Mouse (Mus musculus) limb, embryonic 14.5 days (tissue): Measurements from ENCODE around the gene Babam2. TPM values are rescaled to one million over a fixed set of nuclear protein-coding genes. Genes with fewer than 3 reads are reported as not detected.

Experiments
- ATAC-seq: fragments of 200-750 bp; cut with Nextera tagmentation; 2 replicates; pipeline ENCODE4 v1.8.0; 2017; ENCODE audit warnings: low read depth, moderate number of reproducible peaks, moderate TSS enrichment; ENCODE audit not compliant: low FRiP score
- DNase-seq: peaks from one replicate; pipeline ENCODE4 v3.0.0-alpha.2; 2015; ENCODE audit warnings: low spot score
- H3K27ac ChIP-seq: fragments of 300-500 bp; sonication (generic); replicated peaks from 2 replicates; pipeline ENCODE4 v1.5.1; 2014; ENCODE audit warnings: low read depth, mild to moderate bottlenecking, low read length, moderate library complexity, mixed read lengths
- H3K27me3 ChIP-seq: fragments of 300-500 bp; sonication (generic); 2 replicates; pipeline ENCODE4 v1.6.1; 2014; ENCODE audit warnings: low read length, mixed read lengths; ENCODE audit not compliant: control insufficient read depth, insufficient read depth
- H3K36me3 ChIP-seq: fragments of 300-500 bp; sonication (generic); 2 replicates; pipeline ENCODE4 v1.6.1; 2014; ENCODE audit warnings: mild to moderate bottlenecking, low read length, moderate library complexity, mixed read lengths; ENCODE audit not compliant: control insufficient read depth, insufficient read depth
- H3K4me1 ChIP-seq: fragments of 300-500 bp; sonication (generic); 2 replicates; pipeline ENCODE4 v1.6.1; 2014; ENCODE audit warnings: antibody characterized with exemption, low read length, mixed read lengths; ENCODE audit not compliant: control insufficient read depth, insufficient read depth
- H3K4me2 ChIP-seq: fragments of 300-500 bp; sonication (generic); replicated peaks from 2 replicates; pipeline ENCODE4 v1.6.1; 2014; ENCODE audit warnings: low read depth, mild to moderate bottlenecking, low read length, moderate library complexity; ENCODE audit not compliant: severe bottlenecking
- H3K4me3 ChIP-seq: fragments of 300-500 bp; sonication (generic); replicated peaks from 2 replicates; pipeline ENCODE4 v1.5.1; 2014; ENCODE audit warnings: low read length
- H3K9ac ChIP-seq: fragments of 300-500 bp; sonication (generic); 2 replicates; pipeline ENCODE4 v1.6.1; 2014; ENCODE audit warnings: mild to moderate bottlenecking, low read depth, low read length, moderate library complexity; ENCODE audit not compliant: severe bottlenecking
- H3K9me3 ChIP-seq: fragments of 300-500 bp; sonication (generic); 2 replicates; pipeline ENCODE4 v1.6.1; 2016; ENCODE audit warnings: low read length; ENCODE audit not compliant: control insufficient read depth
- POLR2A ChIP-seq: fragments of 200-500 bp; IDR thresholded peaks from 2 replicates; pipeline ENCODE4 v1.8.0; 2012; ENCODE audit warnings: inconsistent platforms, mild to moderate bottlenecking, moderate library complexity, borderline replicate concordance; ENCODE audit not compliant: insufficient read depth, insufficient read length; ENCODE audit errors: extremely low read depth
- WGBS: fragments of 180-500 bp; shearing (Covaris S2); extraction: QIAGEN DNeasy Blood & Tissue Kit; methylation state at CpG from one replicate; pipeline ENCODE4 v1.1.7; 2014; 5-methylcytosine and 5-hydroxymethylcytosine counted together
- polyA plus RNA-seq, 2 experiments: library from polyadenylated mRNA; depleted of rRNA in 1 of 2; stranded (reverse) in 1 of 2; unstranded in 1 of 2; fragments of >200 nt; fragmentation: Nextera tagmentation in 1 of 2; extraction: Ambion mirVana in 1 of 2; gene quantifications; 2 replicates each; pipeline versions ENCODE4 v1.2.1 to v1.2.3; 2012 to 2014

Babam2 gene
- polyA plus RNA-seq, 2 experiments = 23.4 to 35.8 TPM

DNA sequence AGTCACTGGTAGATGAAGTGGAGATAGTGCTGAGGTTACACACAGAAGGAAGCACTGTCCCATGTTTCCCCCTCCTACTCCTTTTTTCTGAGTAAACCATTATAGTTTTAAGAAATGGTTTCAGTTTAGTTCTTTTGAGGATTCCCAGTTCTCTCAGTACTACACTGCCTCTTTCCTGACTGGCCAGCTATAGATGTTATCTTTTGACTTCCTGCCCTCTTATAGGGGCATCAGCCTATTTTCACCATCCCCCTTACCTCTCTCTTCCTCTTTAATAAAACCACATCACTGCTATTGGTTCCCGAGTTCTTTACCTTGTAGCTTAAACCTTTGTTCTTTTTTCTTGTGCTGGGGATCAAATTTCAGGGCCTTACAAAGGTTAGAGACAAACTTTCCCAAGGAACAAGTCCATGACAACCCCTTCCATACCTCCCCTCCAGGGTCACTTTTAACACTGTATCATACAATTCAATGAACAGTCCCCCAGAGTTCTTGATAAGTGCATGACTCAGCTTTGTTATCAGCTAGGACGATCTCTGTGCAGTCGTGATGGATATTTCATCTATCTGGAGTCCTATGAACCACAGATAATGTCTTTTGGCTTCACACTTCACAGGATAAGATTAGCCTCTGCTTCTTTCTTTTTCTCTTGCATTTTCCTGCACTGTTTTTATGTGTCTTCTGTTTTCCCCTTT lies 35.3 kb downstream of the Babam2 start:
- Histone ChIP-seq H3K36me3 (no peaks in the 10 kb centered on the region), H3K9ac (no peak overlapping the region), H3K4me3 (no peak overlapping the region), H3K4me2 (no peak overlapping the region), H3K27me3 (no peaks in the 10 kb centered on the region), H3K4me1 (no peaks in the 10 kb centered on the region), H3K27ac (no peak overlapping the region), H3K9me3 (no peaks in the 10 kb centered on the region)
- no peak for TF ChIP-seq POLR2A
- ATAC-seq = no peak
- no peak for DNase-seq
- WGBS = 33% methylated on average over 3 of the region's 3 CpGs

DNA sequence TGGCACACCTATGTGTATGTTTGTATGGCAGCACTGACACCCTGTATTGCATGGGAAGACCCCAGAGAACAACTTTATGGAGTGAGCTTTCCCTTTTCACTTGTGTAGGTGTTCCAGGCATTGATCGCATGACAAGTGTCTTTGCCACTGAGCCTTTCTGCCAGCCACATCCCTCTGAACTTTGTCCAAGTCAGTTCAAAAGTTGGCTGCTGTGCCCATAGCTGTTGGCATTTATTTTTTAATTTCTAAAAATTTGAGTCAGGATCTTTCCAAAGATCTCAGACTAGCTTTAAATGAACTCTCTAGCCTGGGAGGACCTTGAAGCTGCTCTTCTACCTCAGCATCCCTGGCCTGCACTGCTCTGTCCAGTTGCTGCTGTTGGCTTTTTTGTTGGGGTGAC lies 44.4 kb downstream of the Babam2 start:
- Histone ChIP-seq H3K9ac (no peak overlapping the region), H3K9me3 (no peaks in the 10 kb centered on the region), H3K27ac (no peak overlapping the region), H3K4me3 (no peak overlapping the region), H3K36me3 (no peaks in the 10 kb centered on the region), H3K27me3 (no peaks in the 10 kb centered on the region), H3K4me1 (no peaks in the 10 kb centered on the region), H3K4me2 (no peak overlapping the region)
- ATAC-seq = no peak
- DNase-seq = no peak
- 100% methylated on average over 1 of the region's 1 CpGs for WGBS
- TF ChIP-seq POLR2A = no peak

DNA sequence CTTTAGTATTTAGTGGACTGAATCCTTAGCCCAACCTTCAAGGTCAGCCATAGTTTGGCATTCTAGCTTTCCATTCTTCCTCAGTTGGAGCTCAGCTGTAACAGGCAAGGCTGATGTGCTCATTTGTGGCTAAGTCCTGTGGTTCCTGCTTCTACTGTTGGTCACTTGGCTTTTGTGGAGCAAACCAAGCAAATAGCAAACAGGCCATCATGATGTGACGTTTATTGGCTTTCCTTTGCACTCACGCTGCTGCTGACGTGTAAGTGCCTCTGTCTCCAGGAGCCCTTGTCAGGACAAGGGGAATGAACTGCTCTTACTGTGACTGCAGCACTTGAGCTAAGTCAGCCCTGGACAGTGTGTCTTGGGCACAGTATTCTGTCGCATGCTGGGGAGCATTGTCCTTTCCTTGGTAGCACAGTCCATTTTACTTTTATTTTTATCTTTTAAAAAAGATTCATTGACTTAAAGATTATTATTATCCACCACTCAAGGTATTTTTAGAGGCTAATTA lies 45.1 kb downstream of the Babam2 start:
- no peak for TF ChIP-seq POLR2A
- Histone ChIP-seq H3K4me2 (no peak overlapping the region), H3K4me1 (no peaks in the 10 kb centered on the region), H3K4me3 (no peak overlapping the region), H3K9ac (no peak overlapping the region), H3K9me3 (no peaks in the 10 kb centered on the region), H3K27ac (no peak overlapping the region), H3K36me3 (no peaks in the 10 kb centered on the region), H3K27me3 (no peaks in the 10 kb centered on the region)
- ATAC-seq = no peak
- no peak for DNase-seq
- WGBS = 47% methylated on average over 4 of the region's 4 CpGs

DNA sequence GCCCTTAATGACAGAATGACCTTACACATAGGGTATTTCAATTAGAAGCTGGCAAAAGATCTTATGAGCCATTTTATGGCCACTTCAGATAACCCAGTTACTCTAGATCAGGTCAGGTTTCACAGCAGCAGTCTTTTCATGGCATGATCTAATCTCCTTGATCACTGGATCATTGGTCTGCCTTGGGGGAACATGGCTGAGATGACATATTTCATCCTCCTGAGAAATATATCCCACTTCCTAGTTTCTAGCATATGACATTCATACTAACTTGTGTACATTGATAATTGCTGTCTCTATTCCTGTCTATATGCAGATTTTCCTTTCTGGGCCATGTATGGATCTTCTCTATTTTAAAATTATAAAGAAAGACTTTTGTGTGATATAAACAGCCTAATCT lies 51.9 kb downstream of the Babam2 start:
- ATAC-seq (no peak), DNase-seq (no peak)
- no peaks in the 10 kb centered on the region for H3K27me3 ChIP-seq
- no peaks in the 10 kb centered on the region for H3K36me3 ChIP-seq
- no peak for TF ChIP-seq POLR2A
- H3K9me3 ChIP-seq = no peaks in the 10 kb centered on the region
- H3K4me1 ChIP-seq = 0 out of 2 replicates have a peak, but pooled peaks cover 2% of the 10 kb centered on the region
- H3K4me3 ChIP-seq = no peak overlapping the region
- no peak overlapping the region for H3K27ac ChIP-seq
- no peak overlapping the region for H3K9ac ChIP-seq
- H3K4me2 ChIP-seq = no peak overlapping the region

DNA sequence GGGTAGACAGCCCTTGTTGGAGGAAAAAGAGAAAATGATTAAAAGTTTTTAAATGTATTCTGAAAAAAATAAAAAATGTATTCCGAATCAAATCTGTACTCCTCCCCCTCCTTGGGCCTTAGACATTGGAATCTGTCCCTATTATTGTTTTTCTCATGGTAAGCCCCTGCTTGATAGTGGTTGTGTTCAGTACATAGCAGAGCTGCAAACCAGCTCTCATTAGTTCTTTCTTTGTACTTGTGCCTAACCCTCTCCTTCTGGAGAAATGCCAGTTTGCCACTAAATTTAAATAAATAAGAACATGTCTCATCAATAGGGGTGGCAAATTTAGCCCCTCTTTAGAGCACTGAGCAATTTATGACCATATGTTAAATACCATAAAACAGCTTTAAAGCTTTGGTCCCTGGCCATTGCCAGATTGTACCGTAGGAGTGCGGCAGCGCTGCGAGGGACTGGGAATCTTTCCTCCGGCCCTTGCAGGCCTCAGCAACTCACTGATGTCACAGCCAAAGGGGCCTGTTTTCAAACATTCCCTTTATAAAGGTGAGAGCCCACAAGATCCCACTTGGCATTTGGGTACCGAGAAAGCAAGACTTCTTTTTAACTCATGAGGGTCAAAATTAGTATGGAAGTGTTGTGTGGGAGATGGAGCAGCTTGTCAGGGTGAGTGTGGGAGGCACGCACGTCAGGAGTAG lies 52.9 kb downstream of the Babam2 start:
- Histone ChIP-seq H3K36me3 (no peaks in the 10 kb centered on the region), H3K9ac (no peak overlapping the region), H3K27me3 (no peaks in the 10 kb centered on the region), H3K4me1 (0 out of 2 replicates have a peak, but pooled peaks cover 2% of the 10 kb centered on the region), H3K9me3 (no peaks in the 10 kb centered on the region), H3K4me3 (no peak overlapping the region), H3K27ac (no peak overlapping the region), H3K4me2 (no peak overlapping the region)
- TF ChIP-seq POLR2A = no peak
- DNase-seq (no peak), ATAC-seq (no peak)
- 35% methylated on average over 9 of the region's 9 CpGs for WGBS
